Mouse (Mus musculus): ENCODE measurements around the gene Ccdc78. TPM values are rescaled to one million over a fixed set of nuclear protein-coding genes. Genes with fewer than 3 reads are reported as not detected.

Ccdc78 gene
- polyA plus RNA-seq, 1 experiment from 2014 or later, result 0.09 TPM

DNA sequence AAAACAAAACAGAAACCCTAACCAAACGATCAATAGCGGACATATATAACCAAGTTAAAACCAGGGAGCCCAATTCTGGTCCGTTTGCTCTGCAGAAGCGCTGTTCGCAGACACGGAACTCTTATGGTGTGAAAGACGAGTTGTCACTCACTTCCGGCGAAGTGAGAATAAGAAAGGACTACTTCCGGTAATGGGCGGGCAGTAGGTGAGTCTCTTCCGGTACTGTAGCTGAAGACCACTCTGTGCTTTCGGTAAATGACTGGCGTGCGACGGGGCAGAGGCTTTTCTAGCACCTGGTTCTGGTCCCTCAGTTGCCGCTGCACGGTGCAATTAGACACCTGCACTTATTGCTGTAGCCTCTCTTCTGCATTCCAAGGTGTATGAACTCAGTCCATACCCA is 37.1 kb downstream of the Ccdc78 start, which contains the start of gene Wdr24:
Gene Wdr24 (plus strand): TSS at position 176 of the 400 bp plus-strand sequence.
- peak within 1 kb of the TSS; percentile 89 for H3K4me2 ChIP-seq
- no peaks in the 10 kb centered on the region for H3K9me3 ChIP-seq
- peak within 1 kb of the TSS; percentile 74 for H3K27ac ChIP-seq
- peak within 1 kb of the TSS; percentile 52 for H3K9ac ChIP-seq
- H3K4me1 ChIP-seq, result peaks cover 40% of the 10 kb centered on the region
- H3K36me3 ChIP-seq, result peaks cover 26% of the 10 kb centered on the region
- peak within 1 kb of the TSS; percentile 64 for H3K4me3 ChIP-seq
- no peak for ATAC-seq (ENCODE audit: insufficient number of reproducible peaks, low FRiP score, low TSS enrichment, low read depth)
- H3K27me3 ChIP-seq, result peaks cover 34% of the 10 kb centered on the region
- WGBS, result under 1% methylated on average over 18 of the region's 18 CpGs

DNA sequence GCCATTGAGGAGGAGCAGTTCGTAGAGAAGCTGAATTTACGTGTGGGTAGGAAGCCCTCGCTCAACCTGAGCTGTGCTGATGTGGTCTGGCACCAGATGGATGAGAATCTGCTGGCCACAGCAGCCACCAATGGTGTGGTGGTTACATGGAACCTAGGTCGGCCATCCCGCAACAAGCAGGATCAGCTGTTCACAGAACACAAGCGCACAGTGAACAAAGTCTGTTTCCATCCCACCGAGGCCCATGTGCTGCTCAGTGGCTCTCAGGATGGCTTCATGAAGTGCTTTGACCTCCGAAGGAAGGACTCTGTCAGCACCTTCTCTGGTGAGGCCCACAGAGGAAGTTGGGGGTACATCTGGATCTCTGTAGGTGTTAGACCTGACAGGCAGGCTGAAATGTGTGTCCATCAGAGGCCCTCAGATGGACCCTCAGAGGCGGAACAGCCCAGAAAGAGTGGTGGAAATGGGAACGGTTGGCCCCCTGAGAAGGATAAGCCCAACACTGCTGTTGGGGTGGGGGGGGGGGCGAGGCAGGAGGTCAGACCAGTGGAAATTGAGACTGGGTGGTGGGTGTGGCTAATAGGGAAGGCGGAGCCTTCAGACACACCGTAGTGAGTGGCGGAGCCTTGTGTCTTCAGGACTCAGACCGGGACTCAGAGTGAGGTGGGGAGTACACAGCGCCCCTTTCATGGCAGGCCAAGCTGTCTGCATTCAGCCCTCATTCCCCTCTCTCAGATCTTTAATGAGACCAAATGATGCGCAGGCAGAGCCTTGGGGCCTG is 38.2 kb downstream of the Ccdc78 start:
- peak overlapping the region; percentile 89 for H3K4me2 ChIP-seq
- H3K36me3 ChIP-seq, result peaks cover 26% of the 10 kb centered on the region
- H3K27me3 ChIP-seq, result peaks cover 23% of the 10 kb centered on the region
- no peak overlapping the region for H3K27ac ChIP-seq
- H3K9me3 ChIP-seq, result no peaks in the 10 kb centered on the region
- 0 out of 2 replicates have a peak overlapping the region, but pooled peaks have one; percentile 52 for H3K9ac ChIP-seq
- ATAC-seq (ENCODE audit: insufficient number of reproducible peaks, low FRiP score, low TSS enrichment, low read depth), result no peak
- peak overlapping the region; percentile 64 for H3K4me3 ChIP-seq
- WGBS, result 71% methylated on average over 16 of the region's 17 CpGs
- H3K4me1 ChIP-seq, result peaks cover 39% of the 10 kb centered on the region

DNA sequence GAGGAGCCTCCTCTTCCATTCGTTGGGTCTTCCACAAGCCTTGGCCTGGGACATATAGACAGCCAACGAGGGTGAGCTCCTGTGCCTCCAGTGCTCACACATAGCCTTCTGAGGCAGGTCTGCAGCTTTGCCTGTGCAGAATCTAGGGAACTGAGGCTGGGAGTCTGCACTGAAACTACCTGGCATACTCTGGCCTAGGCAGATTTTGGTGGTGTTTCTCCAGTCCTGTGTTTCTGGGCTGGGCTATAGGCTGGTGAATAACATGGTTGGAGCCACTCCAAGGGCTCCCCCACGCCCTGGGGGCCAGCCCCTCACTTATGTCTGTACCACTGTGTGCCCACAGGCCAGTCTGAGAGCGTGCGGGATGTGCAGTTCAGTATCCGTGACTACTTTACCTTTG is 38.9 kb downstream of the Ccdc78 start:
- 88% methylated on average over 6 of the region's 6 CpGs for WGBS
- Histone ChIP-seq H3K27me3 (peaks cover 15% of the 10 kb centered on the region), H3K4me2 (no peak overlapping the region), H3K4me1 (peaks cover 47% of the 10 kb centered on the region), H3K4me3 (no peak overlapping the region), H3K9ac (no peak overlapping the region), H3K36me3 (peaks cover 29% of the 10 kb centered on the region), H3K27ac (no peak overlapping the region), H3K9me3 (no peaks in the 10 kb centered on the region)
- no peak for ATAC-seq (ENCODE audit: insufficient number of reproducible peaks, low FRiP score, low TSS enrichment, low read depth)

DNA sequence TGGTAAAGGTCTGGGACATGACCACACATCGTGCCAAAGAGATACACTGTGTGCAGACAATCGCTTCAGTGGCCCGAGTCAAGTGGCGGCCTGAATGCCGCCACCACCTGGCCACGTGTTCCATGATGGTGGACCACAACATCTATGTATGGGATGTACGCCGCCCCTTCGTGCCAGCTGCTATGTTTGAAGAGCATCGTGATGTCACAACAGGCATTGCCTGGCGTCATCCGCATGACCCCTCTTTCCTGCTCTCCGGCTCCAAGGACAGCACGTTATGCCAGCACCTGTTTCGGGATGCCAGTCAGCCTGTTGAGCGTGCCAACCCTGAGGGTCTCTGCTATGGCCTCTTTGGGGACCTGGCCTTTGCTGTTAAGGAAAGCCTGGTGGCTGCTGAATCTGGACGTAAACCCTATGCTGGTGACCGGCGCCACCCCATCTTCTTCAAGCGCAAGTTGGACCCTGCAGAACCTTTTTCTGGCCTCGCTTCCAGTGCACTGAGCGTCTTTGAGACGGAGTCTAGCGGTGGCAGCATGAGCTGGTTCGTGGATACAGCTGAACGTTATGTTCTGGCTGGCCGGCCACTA is 39.7 kb downstream of the Ccdc78 start:
- H3K9ac ChIP-seq, result no peak overlapping the region
- no peak overlapping the region for H3K4me3 ChIP-seq
- H3K27ac ChIP-seq, result no peak overlapping the region
- H3K9me3 ChIP-seq, result no peaks in the 10 kb centered on the region
- H3K4me1 ChIP-seq, result peaks cover 54% of the 10 kb centered on the region
- 95% methylated on average over 27 of the region's 27 CpGs for WGBS
- ATAC-seq (ENCODE audit: insufficient number of reproducible peaks, low FRiP score, low TSS enrichment, low read depth), result no peak
- no peak overlapping the region for H3K4me2 ChIP-seq
- H3K36me3 ChIP-seq, result peaks cover 37% of the 10 kb centered on the region
- peaks cover 9% of the 10 kb centered on the region for H3K27me3 ChIP-seq

DNA sequence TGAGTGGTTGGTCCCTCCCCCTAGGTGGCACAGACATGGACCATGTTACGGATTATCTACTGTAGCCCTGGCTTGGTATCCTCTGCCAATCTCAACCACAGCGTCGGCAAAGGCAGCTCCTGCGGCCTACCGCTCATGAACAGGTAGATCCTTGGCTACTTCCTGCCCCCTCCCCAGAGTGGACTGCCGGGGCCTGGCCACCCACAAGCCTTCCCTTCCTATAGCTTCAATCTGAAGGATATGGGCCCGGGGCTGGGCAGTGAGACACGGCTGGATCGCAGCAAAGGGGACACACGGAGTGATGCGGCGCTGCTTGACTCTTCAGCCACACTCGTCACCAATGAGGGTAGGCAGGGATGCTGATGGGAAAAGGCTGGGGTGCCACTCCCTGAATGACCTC is 40.6 kb downstream of the Ccdc78 start:
- Histone ChIP-seq H3K9me3 (no peaks in the 10 kb centered on the region), H3K4me1 (peaks cover 64% of the 10 kb centered on the region), H3K36me3 (peaks cover 42% of the 10 kb centered on the region), H3K27me3 (peaks cover 1% of the 10 kb centered on the region; the same call in 1 of the 2 replicates), H3K9ac (no peak overlapping the region), H3K4me3 (no peak overlapping the region), H3K27ac (no peak overlapping the region), H3K4me2 (no peak overlapping the region)
- ATAC-seq (ENCODE audit: insufficient number of reproducible peaks, low FRiP score, low TSS enrichment, low read depth), result no peak
- WGBS, result 96% methylated on average over 13 of the region's 13 CpGs

DNA sequence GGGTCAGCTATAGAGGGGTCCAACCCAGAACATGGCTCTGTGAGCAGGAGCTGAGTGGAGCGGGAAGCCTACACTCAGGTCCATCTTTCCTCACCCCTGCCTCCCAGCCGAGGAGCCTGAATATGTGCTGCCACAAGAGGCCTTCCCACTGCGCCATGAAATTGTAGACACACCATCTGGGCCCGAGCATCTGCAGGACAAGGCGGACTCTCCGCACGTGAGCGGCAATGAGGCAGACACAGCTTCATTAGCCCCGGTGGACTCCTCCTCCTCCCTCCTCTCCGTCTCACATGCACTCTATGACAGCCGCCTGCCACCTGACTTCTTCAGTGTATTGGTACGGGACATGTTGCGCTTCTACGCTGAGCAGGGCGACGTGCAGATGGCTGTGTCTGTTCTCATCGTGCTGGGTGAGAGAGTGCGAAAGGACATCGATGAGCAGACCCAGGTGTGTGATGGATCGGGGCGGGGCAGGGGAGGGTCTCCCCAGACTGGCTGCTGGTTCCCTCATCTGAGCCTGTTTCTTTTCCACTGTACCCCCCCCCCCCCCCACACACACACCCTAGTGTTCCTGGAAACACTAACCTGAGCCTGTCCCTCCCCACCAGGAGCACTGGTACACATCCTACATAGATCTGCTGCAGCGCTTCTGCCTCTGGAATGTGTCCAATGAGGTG is 41.3 kb downstream of the Ccdc78 start:
- Histone ChIP-seq H3K27ac (0 out of 2 replicates have a peak overlapping the region, but pooled peaks have one; percentile 92), H3K4me1 (peaks cover 65% of the 10 kb centered on the region), H3K9ac (no peak overlapping the region), H3K36me3 (peaks cover 42% of the 10 kb centered on the region), H3K9me3 (no peaks in the 10 kb centered on the region), H3K27me3 (no peaks in the 10 kb centered on the region), H3K4me3 (peak overlapping the region; percentile 62; the same call in 1 of the 2 replicates), H3K4me2 (0 out of 2 replicates have a peak overlapping the region, but pooled peaks have one; percentile 66)
- ATAC-seq (ENCODE audit: insufficient number of reproducible peaks, low FRiP score, low TSS enrichment, low read depth), result no peak
- WGBS, result 90% methylated on average over 22 of the region's 22 CpGs

DNA sequence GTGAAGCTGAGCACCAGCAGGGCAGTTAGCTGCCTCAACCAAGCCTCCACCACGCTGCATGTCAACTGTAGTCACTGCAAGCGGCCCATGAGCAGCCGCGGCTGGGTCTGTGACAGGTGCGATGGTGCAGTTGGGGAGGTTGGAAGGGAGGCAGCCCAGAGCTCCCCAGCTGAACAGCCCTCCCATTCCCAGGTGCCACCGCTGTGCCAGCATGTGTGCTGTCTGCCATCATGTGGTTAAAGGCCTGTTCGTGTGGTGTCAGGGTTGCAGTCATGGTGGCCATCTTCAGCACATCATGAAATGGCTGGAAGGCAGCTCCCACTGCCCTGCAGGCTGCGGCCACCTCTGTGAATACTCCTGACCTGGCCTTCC is 41.8 kb downstream of the Ccdc78 start:
- 81% methylated on average over 8 of the region's 8 CpGs for WGBS
- peak overlapping the region; percentile 68; the same call in 1 of the 2 replicates for H3K9ac ChIP-seq
- H3K27me3 ChIP-seq, result no peaks in the 10 kb centered on the region
- no peaks in the 10 kb centered on the region for H3K9me3 ChIP-seq
- H3K4me3 ChIP-seq, result peak overlapping the region; percentile 62
- peaks cover 42% of the 10 kb centered on the region for H3K36me3 ChIP-seq
- H3K27ac ChIP-seq, result peak overlapping the region; percentile 92
- no peak for ATAC-seq (ENCODE audit: insufficient number of reproducible peaks, low FRiP score, low TSS enrichment, low read depth)
- peaks cover 65% of the 10 kb centered on the region for H3K4me1 ChIP-seq
- peak overlapping the region; percentile 66 for H3K4me2 ChIP-seq

DNA sequence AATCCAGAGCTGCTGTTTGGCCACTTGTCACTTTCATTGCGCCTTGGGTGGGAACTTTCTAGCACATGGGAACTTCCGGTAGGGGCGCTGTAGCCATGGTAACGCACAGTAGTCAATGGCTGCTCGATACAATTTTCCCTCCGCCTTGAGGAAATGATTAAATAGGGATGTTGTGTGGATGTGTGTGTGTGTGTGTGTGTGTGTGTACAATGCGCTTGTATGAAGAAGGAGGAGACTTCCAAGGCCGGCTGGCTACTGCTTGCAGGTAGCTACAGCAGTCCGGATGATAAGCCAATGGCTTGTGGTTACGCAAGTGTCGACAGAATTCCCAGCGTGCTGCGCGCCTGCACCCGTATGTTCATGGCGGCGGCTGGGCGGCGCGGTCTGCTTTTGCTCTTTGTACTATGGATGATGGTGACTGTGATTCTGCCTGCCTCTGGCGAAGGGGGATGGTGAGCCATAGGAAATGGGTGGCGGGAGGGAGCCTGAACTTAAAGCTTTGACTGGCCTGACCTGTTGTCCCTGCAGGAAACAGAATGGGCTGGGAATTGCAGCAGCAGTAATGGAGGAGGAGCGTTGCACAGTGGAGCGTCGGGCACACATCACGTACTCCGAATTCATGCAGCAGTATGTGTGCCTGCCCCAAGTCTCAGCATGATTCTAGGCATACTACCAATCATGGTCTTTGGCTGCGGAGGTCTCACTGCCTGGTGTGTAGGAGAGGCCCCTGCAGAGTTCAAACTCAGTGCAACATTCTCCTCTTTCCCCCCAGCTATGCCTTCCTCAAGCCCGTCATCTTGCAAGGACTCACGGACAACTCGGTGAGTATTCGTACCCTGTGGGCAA is 42.6 kb downstream of the Ccdc78 start, which contains the start of gene Jmjd8:
Gene Jmjd8 (plus strand): TSS at position 156 of the 846 bp plus-strand sequence.
- Histone ChIP-seq H3K4me1 (peaks cover 64% of the 10 kb centered on the region), H3K4me3 (peak within 1 kb of the TSS; percentile 62), H3K9me3 (no peaks in the 10 kb centered on the region), H3K9ac (peak within 1 kb of the TSS; percentile 68), H3K36me3 (peaks cover 42% of the 10 kb centered on the region), H3K4me2 (peak within 1 kb of the TSS; percentile 66), H3K27me3 (no peaks in the 10 kb centered on the region), H3K27ac (peak within 1 kb of the TSS; percentile 92)
- no peak for ATAC-seq (ENCODE audit: insufficient number of reproducible peaks, low FRiP score, low TSS enrichment, low read depth)
- WGBS, result 2% methylated on average over 32 of the region's 32 CpGs

DNA sequence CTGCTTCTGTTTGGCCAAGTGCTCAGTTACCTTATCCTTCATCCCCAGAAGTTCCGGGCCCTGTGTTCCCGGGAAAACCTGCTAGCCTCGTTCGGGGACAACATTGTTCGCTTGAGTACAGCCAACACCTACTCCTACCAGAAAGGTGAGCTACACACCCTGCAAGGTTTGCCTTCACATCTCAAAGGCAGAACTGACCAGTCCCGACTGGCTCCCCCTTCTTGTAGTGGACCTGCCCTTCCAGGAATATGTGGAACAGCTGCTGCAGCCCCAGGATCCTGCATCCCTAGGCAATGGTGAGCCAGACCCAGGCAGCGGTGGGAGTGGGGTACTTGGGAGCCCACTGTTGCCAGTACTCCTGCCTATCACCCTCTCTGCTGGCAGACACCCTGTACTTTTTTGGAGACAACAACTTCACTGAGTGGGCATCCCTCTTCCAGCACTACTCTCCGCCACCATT is 43.2 kb downstream of the Ccdc78 start:
- H3K9ac ChIP-seq, result peak overlapping the region; percentile 68
- WGBS, result 40% methylated on average over 8 of the region's 8 CpGs
- H3K4me2 ChIP-seq, result peak overlapping the region; percentile 66
- no peak for ATAC-seq (ENCODE audit: insufficient number of reproducible peaks, low FRiP score, low TSS enrichment, low read depth)
- peak overlapping the region; percentile 62 for H3K4me3 ChIP-seq
- no peaks in the 10 kb centered on the region for H3K9me3 ChIP-seq
- no peaks in the 10 kb centered on the region for H3K27me3 ChIP-seq
- peaks cover 42% of the 10 kb centered on the region for H3K36me3 ChIP-seq
- peaks cover 64% of the 10 kb centered on the region for H3K4me1 ChIP-seq
- peak overlapping the region; percentile 92 for H3K27ac ChIP-seq

DNA sequence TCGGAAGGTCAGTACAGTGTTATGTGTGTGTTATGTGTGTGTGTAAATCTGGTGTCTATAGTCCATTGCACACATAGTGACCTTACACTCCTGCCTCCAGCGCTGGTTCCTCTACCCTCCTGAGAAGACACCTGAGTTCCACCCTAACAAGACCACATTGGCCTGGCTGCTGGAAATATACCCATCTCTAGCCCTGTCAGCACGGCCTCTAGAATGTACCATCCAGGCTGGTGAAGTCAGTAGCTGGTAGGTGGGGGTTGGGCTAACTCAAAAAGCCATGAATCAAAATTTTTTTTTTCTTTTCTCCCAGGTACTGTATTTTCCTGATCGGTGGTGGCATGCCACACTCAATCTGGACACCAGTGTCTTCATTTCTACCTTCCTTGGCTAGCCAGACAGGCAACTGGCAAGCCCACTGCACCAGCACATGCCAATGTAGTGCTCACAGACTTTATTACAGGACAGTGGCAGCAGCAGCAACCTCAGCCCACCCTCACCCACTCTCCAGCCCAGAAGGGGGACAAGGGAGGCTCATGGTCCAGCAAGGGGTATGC is 43.9 kb downstream of the Ccdc78 start:
- no peak overlapping the region for H3K9ac ChIP-seq
- no peaks in the 10 kb centered on the region for H3K9me3 ChIP-seq
- peak overlapping the region; percentile 62 for H3K4me3 ChIP-seq
- peaks cover 64% of the 10 kb centered on the region for H3K4me1 ChIP-seq
- ATAC-seq (ENCODE audit: insufficient number of reproducible peaks, low FRiP score, low TSS enrichment, low read depth), result no peak
- H3K27ac ChIP-seq, result peak overlapping the region; percentile 3; the same call in 1 of the 2 replicates
- peaks cover 48% of the 10 kb centered on the region for H3K36me3 ChIP-seq
- no peaks in the 10 kb centered on the region for H3K27me3 ChIP-seq
- 76% methylated on average over 4 of the region's 4 CpGs for WGBS
- peak overlapping the region; percentile 66 for H3K4me2 ChIP-seq
